ENCODE assay signal across 9 mouse cellular contexts in genomic region chr6:66533241-66533640, GRCm38 (mm10). TPM values are rescaled to one million over a fixed set of nuclear protein-coding genes. Genes with fewer than 3 reads are reported as not detected.
DNase-seq lines count a peak whose midpoint lies in the region; ATAC-seq and TF ChIP-seq lines count a peak whose summit lies in the region.
"Had no signal": no experiment of that assay in that cellular context is flagged by ENCODE, and none has a peak within 500 bp of the region (broad histone marks: within the 10 kb centered on the region; RNA-seq: fewer than 3 reads in every experiment).

No protein-coding gene starts in this region.

- WGBS in heart, adult 2 months = 36% methylated on average over 3 of the region's 3 CpGs
- 32% methylated on average over 3 of the region's 3 CpGs for WGBS in heart, embryonic 12.5 days
- WGBS in midbrain, postnatal 0 days = 25% methylated on average over 3 of the region's 3 CpGs
- WGBS in midbrain, embryonic 16.5 days = 32% methylated on average over 3 of the region's 3 CpGs
- whole genome bisulfite sequencing in forebrain, embryonic 11.5 days = 40% methylated on average over 3 of the region's 3 CpGs

- no peak for TF ChIP-seq POLR2A in heart, adult 2 months (IDR thresholded peaks at IDR 0.05; ENCODE audit: insufficient read depth, low read depth, low read length)

- no peaks in the 10 kb centered on the region for H3K4me1 ChIP-seq in heart, adult 2 months (ENCODE audit: control insufficient read depth, insufficient read depth, low read length)
- peaks cover 10% of the 10 kb centered on the region for H3K4me1 ChIP-seq in heart, embryonic 12.5 days (replicated peaks)
- H3K4me1 ChIP-seq in midbrain, postnatal 0 days (ENCODE audit: insufficient read depth, low read length) = peaks cover 9% of the 10 kb centered on the region; the same call in 1 of the 2 replicates
- H3K4me1 ChIP-seq in midbrain, embryonic 16.5 days (ENCODE audit: control insufficient read depth, insufficient read depth, low read length) = peaks cover 9% of the 10 kb centered on the region
- peaks cover 7% of the 10 kb centered on the region; the same call in 1 of the 2 replicates for H3K4me1 ChIP-seq in forebrain, embryonic 11.5 days (replicated peaks; ENCODE audit: control insufficient read depth, insufficient read depth, low read length)

- H3K4me2 ChIP-seq in heart, embryonic 12.5 days = no peak overlapping the region
- H3K4me2 ChIP-seq in midbrain, postnatal 0 days (ENCODE audit: low read depth, low read length, poor library complexity, severe bottlenecking) = no peak overlapping the region
- H3K4me2 ChIP-seq in midbrain, embryonic 16.5 days (ENCODE audit: low read length) = no peak overlapping the region
- H3K4me2 ChIP-seq in forebrain, embryonic 11.5 days (ENCODE audit: low read depth, low read length, severe bottlenecking) = no peak overlapping the region

- DNase-seq in heart, adult 2 months = no peak
- DNase-seq in midbrain, postnatal 0 days (ENCODE audit: low spot score) = peak; percentile 71
- peak; percentile 56 for DNase-seq in ZHBTc4 (ENCODE audit: low read depth, low spot score)
- peak; percentile 52 for DNase-seq in lung, postnatal 10 days
- DNase-seq in forebrain, embryonic 11.5 days (ENCODE audit: low spot score) = no peak

- peak; percentile 86 for TF ChIP-seq CTCF in heart, adult 2 months (IDR thresholded peaks at IDR 0.05)
- peak; percentile 89 for TF ChIP-seq CTCF in midbrain, postnatal 0 days (IDR thresholded peaks at IDR 0.05)

- H3K36me3 ChIP-seq in heart, adult 2 months (ENCODE audit: control insufficient read depth, insufficient read depth, low read length) = no peaks in the 10 kb centered on the region; the same call in 1 of the 2 replicates
- H3K36me3 ChIP-seq in heart, embryonic 12.5 days = 0 out of 2 replicates have a peak, but pooled peaks cover 4% of the 10 kb centered on the region
- no peaks in the 10 kb centered on the region for H3K36me3 ChIP-seq in midbrain, postnatal 0 days (ENCODE audit: insufficient read depth, low read length)
- no peaks in the 10 kb centered on the region for H3K36me3 ChIP-seq in midbrain, embryonic 16.5 days (ENCODE audit: control insufficient read depth, insufficient read depth, low read length)
- no peaks in the 10 kb centered on the region for H3K36me3 ChIP-seq in forebrain, embryonic 11.5 days (ENCODE audit: control insufficient read depth, insufficient read depth, low read length)

- no peak overlapping the region for H3K27ac ChIP-seq in heart, adult 2 months
- no peak overlapping the region for H3K27ac ChIP-seq in heart, embryonic 12.5 days (ENCODE audit: poor library complexity, severe bottlenecking)
- no peak overlapping the region for H3K27ac ChIP-seq in midbrain, postnatal 0 days (ENCODE audit: low read depth, low read length)
- H3K27ac ChIP-seq in midbrain, embryonic 16.5 days (ENCODE audit: low read length) = no peak overlapping the region
- H3K27ac ChIP-seq in forebrain, embryonic 11.5 days (ENCODE audit: low read depth, low read length) = no peak overlapping the region

- H3K9me3 ChIP-seq in heart, embryonic 12.5 days (replicated peaks) = no peaks in the 10 kb centered on the region
- no peaks in the 10 kb centered on the region for H3K9me3 ChIP-seq in midbrain, postnatal 0 days (ENCODE audit: low read length)
- no peaks in the 10 kb centered on the region for H3K9me3 ChIP-seq in midbrain, embryonic 16.5 days (replicated peaks; ENCODE audit: control insufficient read depth, low read length, poor library complexity, severe bottlenecking)
- no peaks in the 10 kb centered on the region for H3K9me3 ChIP-seq in forebrain, embryonic 11.5 days (ENCODE audit: control insufficient read depth, low read length)

- no peak for ATAC-seq in heart, embryonic 12.5 days (ENCODE audit: insufficient number of reproducible peaks, low FRiP score)
- no peak for ATAC-seq in midbrain, postnatal 0 days (ENCODE audit: low FRiP score)
- ATAC-seq in midbrain, embryonic 16.5 days = no peak
- ATAC-seq in forebrain, embryonic 11.5 days (replicated peaks; ENCODE audit: low FRiP score) = no peak
- ATAC-seq in monocyte, adult 5-6 weeks (replicated peaks; ENCODE audit: insufficient number of reproducible peaks, low FRiP score, low TSS enrichment, poor library complexity, severe bottlenecking) = no peak

- H3K9ac ChIP-seq in heart, adult 2 months (ENCODE audit: low read depth, low read length) = no peak overlapping the region
- H3K9ac ChIP-seq in heart, embryonic 12.5 days = no peak overlapping the region
- H3K9ac ChIP-seq in midbrain, postnatal 0 days (replicated peaks; ENCODE audit: low read length, poor library complexity, severe bottlenecking) = no peak overlapping the region
- H3K9ac ChIP-seq in midbrain, embryonic 16.5 days (ENCODE audit: low read depth, low read length) = no peak overlapping the region
- H3K9ac ChIP-seq in forebrain, embryonic 11.5 days (ENCODE audit: low read length) = no peak overlapping the region

- no peaks in the 10 kb centered on the region for H3K79me2 ChIP-seq in heart, adult 2 months (replicated peaks; ENCODE audit: control insufficient read depth, insufficient read depth, low read length)

- H3K27me3 ChIP-seq in heart, adult 2 months (ENCODE audit: control insufficient read depth, insufficient read depth, low read length) = no peaks in the 10 kb centered on the region
- H3K27me3 ChIP-seq in heart, embryonic 12.5 days (replicated peaks) = no peaks in the 10 kb centered on the region
- no peaks in the 10 kb centered on the region for H3K27me3 ChIP-seq in midbrain, postnatal 0 days (ENCODE audit: insufficient read depth, low read length)
- H3K27me3 ChIP-seq in midbrain, embryonic 16.5 days (ENCODE audit: control insufficient read depth, insufficient read depth, low read depth, low read length) = no peaks in the 10 kb centered on the region
- H3K27me3 ChIP-seq in forebrain, embryonic 11.5 days (ENCODE audit: control insufficient read depth, insufficient read depth, low read length) = no peaks in the 10 kb centered on the region

- no peak overlapping the region for H3K4me3 ChIP-seq in heart, adult 2 months
- H3K4me3 ChIP-seq in heart, embryonic 12.5 days = no peak overlapping the region
- no peak overlapping the region for H3K4me3 ChIP-seq in midbrain, postnatal 0 days (ENCODE audit: low read depth, low read length)
- H3K4me3 ChIP-seq in midbrain, embryonic 16.5 days (ENCODE audit: low read depth, low read length) = no peak overlapping the region
- no peak overlapping the region for H3K4me3 ChIP-seq in forebrain, embryonic 11.5 days (ENCODE audit: low read depth, low read length)

- intact Hi-C loops in heart, adult 2 months (cut with DNase I) = loop anchor here (2.0 to 10.0 kb wide), 5 partner anchors 632 to 1491 kb away; partner anchors contain the start of gene Smarcad1

- no peak for TF ChIP-seq EP300 in heart, adult 2 months (IDR thresholded peaks at IDR 0.05; ENCODE audit: insufficient read depth, low read depth, low read length)

RNA-seq across cellular contexts. Expression of gene Mad2l1, which starts 1.9 kb away (rescaled TPM):
- 1 to 10 TPM; 2.7 to 2.8 TPM for total RNA-seq in heart, adult 2 months (2021)
- polyA plus RNA-seq in heart, adult 2 months (2012; rRNA removed) = 1.7 and 3.2 TPM in 2 replicates
- polyA plus RNA-seq in heart, embryonic 12.5 days (2016; fragmentation: Nextera tagmentation; extraction: Ambion mirVana) = 79.9 and 81.8 TPM in 2 replicates
- total RNA-seq in midbrain, postnatal 0 days (2014; rRNA removed) = 6.7 and 6.8 TPM in 2 replicates
- polyA plus RNA-seq in midbrain, postnatal 0 days (2015; fragmentation: Nextera tagmentation; extraction: Ambion mirVana) = 11.5 and 11.6 TPM in 2 replicates
- 14.5 and 15.0 TPM in 2 replicates for polyA plus RNA-seq in midbrain, embryonic 16.5 days (2015; fragmentation: Nextera tagmentation; extraction: Ambion mirVana)
- polyA plus RNA-seq in forebrain, embryonic 11.5 days (2014; fragmentation: Nextera tagmentation; extraction: Ambion mirVana) = 116 and 131 TPM in 2 replicates
- 6.0 to 13.7 TPM (median 11.3 TPM) in 3 replicates for total RNA-seq in monocyte, adult 5-6 weeks (2017)

RNA-seq across cellular contexts. Expression of gene Vmn1r32, which starts 26.7 kb away (rescaled TPM):
- total RNA-seq in heart, adult 2 months (2021) = not detected
- not detected in 2 replicates for polyA plus RNA-seq in heart, adult 2 months (2012; rRNA removed)
- 0.09 TPM in 1 of 2 replicates, not detected in the other for polyA plus RNA-seq in heart, embryonic 12.5 days (2016; fragmentation: Nextera tagmentation; extraction: Ambion mirVana)
- total RNA-seq in midbrain, postnatal 0 days (2014; rRNA removed) = 0.22 TPM in 1 of 2 replicates, not detected in the other
- polyA plus RNA-seq in midbrain, postnatal 0 days (2015; fragmentation: Nextera tagmentation; extraction: Ambion mirVana) = not detected in 2 replicates
- polyA plus RNA-seq in midbrain, embryonic 16.5 days (2015; fragmentation: Nextera tagmentation; extraction: Ambion mirVana) = not detected in 2 replicates
- polyA plus RNA-seq in forebrain, embryonic 11.5 days (2014; fragmentation: Nextera tagmentation; extraction: Ambion mirVana) = 0.13 and 0.16 TPM in 2 replicates
- 0.64 TPM in 1 of 3 replicates, not detected in the others for total RNA-seq in monocyte, adult 5-6 weeks (2017)
- total RNA-seq: layer of hippocampus, postnatal 10 days had no signal

Comparison
In these comparisons a context has a peak if more than half of its experiments do, and no peak if none do; other contexts are left out.
1. DNase-seq: peak in midbrain, postnatal 0 days (single experiment), ZHBTc4 (single experiment) and lung, postnatal 10 days (single experiment); none in heart, adult 2 months (0 of 2) and forebrain, embryonic 11.5 days (single experiment).